Mouse (Mus musculus) right cerebral cortex, postnatal 36 days (tissue): ENCODE results near the gene Mtg1.
"Not testable (repeated sequence)": the region's sequence is repeated elsewhere in the genome, so short reads cannot be mapped to it uniquely, and the experiment has no call there.

Experiments
- DNase-seq, 2 experiments: peaks; one replicate each; pipeline ENCODE4 v3.0.0; 2022; ENCODE audit warnings: low spot score in 2 of 2, mixed read lengths in 1 of 2

Gene Mtg1

DNA sequence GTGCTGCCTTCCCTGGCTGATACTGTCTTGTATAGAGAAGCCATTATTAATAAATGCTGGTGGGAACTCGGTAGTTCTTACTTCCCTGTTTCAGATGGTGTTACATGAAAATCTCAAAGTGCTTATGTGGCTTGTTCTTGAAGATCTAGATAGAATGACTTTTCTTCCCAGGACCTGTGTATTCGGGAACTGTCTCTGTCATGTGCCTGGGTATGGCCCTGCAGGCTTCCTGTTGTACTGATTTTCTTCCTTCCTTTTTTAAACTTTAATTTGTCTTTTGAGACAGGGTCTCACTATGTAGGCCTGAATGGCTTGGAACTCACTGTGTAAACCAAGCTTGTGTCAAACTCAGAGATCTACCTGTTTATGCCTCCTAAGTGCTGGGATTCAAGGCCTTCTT, 9.5 kb upstream of the Mtg1 start:
- DNase-seq = no peak

DNA sequence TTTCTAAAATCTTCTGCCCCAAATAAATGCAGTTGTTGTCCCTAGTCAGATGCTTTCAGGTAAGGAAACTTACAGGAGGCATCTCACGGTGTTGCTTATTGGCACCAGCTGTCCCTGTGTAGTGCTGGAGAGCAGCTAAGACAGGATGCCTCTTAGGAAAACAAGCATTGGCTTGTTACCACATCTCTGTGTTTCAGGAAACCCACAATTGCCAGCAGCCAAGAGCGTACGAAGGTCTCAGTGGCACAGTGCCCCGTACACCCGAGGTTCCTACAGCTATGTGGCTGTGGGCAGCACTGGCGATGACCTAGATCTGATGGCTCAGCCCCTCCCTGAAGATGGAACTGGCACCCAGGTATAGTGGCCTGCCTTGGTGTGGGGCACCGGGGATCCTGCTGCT, 5.2 kb upstream of the Mtg1 start:
- DNase-seq = not testable (repeated sequence)

DNA sequence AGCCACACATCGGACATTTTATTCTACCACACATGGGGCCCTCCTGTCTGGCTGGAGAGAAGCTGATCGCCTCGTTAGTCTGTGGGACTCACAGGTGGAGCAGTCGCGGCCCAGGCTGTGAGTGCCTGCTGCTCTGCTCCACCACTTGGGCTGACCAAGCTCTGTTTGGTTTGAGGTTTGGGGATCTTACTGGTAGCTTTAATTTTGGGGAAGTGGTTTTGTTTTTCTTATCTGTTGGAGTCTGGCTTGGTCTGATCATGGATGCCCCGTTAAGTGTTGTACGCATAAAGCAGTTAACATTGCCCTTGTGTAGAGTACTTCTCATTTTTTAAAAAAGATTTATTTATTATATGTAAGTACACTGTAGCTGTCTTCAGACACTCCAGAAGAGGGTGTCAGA, 3.3 kb upstream of the Mtg1 start:
- DNase-seq = not testable (repeated sequence)

DNA sequence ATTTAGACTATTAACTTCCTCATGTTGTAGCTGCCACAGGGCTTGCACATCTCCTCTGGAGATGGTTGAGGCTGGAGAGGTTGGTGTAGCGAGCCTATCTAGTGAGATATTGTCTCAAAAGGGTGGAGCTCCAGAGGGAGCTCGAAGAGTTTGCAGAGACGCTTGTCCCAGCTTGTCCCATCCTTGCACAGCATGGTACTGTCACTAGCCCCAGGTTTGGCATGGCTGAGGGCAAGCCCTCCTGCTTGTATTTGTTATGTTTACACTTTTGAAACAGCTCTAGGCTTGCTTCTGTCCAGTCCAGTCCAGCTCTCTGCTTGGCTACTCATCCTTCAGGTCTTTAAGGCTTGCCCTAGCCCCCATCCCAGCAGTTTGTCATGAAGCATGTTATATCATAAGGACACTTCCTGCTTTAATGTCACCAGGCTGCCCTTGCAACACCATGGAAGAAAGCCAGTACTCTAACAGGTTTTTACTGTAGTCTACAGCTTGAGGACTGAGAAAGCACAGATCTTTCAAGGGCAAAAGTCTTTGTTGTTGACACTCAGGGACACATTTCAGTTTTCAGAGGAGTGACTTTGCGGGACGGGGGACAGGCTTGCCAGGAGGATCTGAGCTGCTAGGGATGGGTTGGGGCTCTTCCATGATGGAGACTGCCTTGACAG, 2.1 kb upstream of the Mtg1 start:
- no peak for DNase-seq

DNA sequence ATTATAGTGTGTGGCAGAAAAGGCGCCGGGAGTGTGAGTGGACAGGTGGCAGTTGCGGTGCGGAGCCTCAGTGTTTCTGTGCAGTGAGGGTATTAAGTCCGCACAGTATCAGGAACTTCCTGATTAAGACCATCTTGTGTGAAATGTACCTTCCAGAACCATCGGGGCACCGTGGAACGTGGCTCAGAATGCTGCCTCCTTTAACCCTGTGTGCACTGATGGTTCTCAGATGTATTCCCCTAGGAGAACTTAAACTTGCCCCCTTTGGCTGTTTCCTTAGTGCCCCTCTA, 602 bp downstream of the Mtg1 start:
- no peak for DNase-seq

DNA sequence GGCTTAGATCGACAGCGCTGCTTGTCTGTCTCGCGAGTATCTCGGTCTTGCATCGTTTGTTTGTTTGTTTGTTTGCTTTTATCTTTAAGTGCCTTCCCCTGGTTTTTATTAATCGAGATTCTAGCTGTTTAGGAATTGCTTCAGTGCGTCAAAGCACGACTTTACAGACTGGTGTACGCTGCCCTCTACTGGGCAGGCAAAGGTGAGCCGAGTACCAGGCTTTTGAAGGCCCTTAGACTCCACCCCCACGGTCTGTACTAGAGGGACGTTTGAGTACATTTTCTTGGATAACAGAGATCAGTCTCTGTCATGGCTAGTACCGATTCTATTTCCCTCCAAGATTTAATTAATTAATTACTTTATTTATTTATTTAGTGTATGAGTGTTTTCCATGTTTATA, 4.0 kb downstream of the Mtg1 start:
- no peak for DNase-seq

DNA sequence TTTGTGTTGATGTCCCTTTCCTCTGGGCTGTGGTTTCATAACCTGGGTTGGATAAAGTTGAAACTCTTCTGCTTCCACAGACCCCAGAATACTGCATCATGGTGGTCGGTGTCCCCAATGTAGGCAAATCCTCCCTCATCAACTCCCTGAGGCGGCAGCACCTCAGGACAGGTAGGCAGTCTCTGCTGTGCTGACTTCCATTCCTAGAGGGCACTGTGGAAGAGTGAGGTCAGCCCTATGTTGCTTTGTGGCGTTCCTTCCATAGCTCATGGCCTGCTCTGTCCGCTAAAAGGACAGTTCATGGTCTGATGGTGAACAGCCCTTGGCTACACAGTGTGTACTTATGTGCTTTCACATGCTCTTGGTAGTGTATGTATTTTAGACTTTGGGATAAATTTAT, 7.2 kb downstream of the Mtg1 start:
- DNase-seq = no peak

DNA sequence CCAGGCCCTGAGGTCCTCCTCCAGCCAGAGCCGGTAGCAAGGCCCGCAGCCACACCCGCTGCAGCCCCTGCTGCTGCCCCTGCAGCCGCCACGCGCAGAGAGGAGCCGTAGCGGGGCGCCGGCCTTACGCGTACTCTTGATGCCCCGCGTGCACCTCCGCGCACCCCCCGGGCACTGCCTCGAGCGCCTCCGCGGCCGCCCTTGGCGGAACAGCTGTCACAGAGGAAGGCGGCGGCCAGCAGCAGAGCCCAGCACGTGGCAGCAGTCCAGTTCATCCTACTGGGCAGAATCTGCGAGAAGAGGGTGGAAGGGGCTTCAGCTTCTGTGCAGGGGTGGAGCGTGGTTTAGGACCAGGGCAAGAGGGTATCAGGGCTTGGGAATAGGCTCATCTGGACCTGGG, 16.0 kb downstream of the Mtg1 start:
- no peak for DNase-seq

DNA sequence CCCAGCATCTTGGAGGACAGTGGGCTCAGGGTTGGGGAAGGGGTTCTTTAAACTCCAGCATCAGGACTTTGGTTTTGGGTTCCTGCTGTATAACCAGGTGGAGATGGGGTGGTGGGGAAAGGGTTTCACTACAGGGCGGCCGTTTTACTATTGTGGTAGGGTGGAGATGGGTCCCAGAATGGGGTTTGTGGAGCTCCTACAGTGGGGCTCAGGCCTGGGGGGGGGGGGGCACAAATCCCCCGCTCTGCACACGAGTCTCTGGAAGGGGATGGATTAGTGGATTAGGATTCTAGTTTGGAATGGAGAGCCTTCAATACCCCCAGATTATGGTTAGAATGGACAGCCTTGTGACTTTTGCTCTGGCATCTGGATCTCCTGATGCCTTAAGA, 16.5 kb downstream of the Mtg1 start:
- DNase-seq = no peak

DNA sequence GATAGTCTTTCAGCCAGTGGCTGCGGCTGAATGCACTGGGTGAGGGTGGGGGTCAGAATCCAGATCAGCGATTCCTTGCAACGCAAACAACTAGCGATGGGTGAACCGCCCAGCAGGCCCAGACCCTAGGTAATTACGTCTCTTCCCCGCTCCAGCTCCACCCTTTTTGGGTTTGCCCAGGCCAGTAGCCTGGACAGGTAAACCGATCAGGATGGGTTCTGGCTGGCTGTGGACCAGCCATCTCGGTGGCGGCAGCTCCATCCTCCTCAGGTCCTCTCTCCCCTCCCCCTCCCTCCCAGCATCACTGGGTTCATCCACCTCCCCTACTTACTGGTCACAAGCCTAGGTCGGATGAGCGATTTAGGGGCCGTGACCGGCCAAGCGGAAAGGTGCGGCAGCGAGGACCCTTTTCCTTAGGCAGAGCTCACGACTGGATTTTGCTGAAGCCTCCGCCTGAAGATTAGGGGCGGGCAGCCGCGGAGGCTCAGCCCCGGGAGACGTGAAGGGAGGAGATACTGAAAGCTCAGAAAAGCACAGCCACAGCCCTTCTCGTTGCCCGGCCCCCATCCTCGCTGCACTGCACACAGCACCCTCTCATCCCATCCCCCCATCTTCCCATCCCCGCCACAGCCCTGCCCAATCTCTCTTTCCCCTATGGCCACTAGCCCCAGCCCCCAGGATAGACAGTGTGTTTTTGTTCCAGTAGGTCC, 17.0 kb downstream of the Mtg1 start, which contains the start of gene Sprn:
Gene Sprn, minus strand, starts transcription at position 660 of the 710 bp plus-strand sequence.
- DNase-seq = peak; percentile 79 to 81

DNA sequence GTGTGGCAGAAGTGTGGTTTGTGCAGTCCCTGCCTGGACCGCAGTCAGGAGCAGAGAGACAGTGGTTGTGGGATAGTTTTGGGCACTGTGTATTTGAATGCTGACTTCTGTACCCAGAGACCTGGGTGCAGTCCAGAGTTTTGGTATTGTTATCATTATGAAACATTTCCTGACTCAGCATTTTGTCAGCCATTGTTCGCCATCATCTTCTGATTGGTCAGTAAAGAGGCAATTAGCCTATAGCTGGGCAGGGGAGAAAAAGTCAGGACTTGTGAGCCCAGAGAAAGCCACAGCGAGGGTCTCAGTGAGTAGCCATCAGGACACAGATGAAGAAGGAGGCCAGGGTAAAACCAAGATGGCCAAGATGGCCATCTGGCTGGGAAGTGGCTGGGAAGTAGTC, 23.0 kb downstream of the Mtg1 start:
- DNase-seq = no peak

DNA sequence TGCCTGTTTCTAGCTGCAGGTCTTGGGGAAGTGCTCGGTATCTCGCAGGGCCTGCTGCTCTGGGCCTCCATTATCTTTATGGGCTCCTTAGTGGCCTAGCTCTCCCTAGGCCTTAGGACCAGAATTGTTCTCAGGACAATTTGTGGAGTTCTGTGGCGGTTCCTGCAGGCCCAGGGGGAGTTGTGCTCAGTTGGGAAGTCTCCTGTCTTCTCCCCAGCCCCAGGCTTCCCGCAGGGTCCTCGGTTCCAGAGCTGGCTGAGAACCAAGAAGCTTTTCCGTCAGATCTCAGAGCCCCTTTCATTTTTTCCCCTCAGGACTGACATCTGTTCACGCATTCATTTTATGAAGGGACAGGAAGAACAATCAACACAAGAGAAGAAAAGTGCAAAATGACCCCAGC, 27.3 kb downstream of the Mtg1 start, which contains the start of gene Olfr522:
Gene Olfr522, minus strand, starts transcription at position 101 of the 400 bp plus-strand sequence.
- no peak for DNase-seq

DNA sequence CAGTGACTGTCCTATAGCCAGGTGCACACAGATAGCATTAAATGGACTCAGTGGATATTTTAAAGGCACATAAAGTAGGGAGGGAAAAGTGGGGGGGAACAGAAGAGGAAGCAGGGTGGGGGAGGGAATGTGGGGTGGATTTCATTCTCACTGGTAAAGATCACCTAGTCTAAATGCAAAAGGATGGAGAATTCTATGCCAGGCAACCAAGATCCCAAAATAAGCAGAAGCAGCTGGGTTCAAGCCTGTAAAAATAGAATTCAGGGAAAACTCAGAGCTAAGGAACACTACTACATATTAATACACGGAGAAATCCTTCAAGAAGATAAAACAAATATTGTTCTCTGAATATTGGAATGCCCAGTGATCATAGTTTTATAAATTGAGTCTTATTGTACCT, 30.6 kb downstream of the Mtg1 start:
- DNase-seq = no peak

DNA sequence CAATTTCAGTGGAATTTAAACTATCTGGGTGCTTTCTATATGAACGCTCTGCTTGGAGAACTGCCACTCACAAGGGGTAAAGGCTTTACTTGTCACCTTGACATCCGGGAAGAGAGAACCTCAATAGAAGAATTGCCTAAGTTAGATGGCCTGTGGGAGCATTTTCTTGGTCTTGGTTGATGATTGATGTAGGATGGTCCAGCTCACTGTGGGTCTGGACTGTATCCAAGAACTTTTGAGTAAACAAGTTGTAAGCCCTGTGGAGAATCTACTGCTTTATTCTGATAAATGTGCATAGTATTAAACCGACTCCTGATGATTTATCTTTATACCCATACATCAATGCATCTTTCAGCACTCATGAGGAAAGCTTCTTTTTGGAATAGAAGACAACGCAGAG, 32.0 kb downstream of the Mtg1 start:
- DNase-seq = no peak

DNA sequence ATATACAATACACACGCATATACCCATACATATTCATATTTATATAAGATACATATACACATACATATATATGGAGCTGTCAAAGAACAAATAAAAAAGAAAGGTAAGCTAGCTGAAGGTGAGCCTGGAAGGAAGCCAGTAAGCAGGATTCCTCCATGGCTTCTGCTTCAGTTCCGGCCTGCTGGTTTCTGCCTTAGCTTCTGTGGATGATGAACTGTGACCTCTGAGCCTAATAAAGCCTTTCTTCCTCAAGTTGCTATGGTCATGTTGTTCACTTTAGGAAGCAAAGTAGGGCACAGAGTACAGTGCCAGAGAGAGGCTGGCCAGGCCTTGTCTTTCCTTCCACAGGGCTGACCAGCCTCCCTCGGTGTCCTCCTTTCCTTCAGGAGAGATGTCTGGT, 33.5 kb downstream of the Mtg1 start:
- no peak for DNase-seq

DNA sequence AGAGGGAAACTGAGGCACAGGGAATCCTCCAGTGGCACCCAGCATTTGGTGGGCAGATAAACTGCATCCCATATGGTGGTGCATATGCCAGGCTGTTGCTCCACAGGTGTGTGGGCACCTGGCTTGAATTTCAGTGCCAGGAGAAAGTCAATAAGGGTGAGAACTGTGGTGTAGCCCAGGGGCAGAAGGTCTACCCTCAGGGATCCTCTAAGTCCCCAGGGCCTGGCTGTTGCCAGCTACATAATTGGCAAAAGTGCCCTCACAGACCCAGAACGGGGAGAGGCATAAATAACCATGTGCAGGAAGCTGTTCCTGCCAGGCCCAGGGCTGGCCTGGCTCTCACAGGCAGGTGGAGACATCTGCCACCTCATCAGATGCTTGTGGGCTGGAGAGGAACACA, 35.6 kb downstream of the Mtg1 start, which contains the start of gene Olfr523:
Gene Olfr523, plus strand, starts transcription at position 282 of the 400 bp plus-strand sequence.
- DNase-seq = no peak

DNA sequence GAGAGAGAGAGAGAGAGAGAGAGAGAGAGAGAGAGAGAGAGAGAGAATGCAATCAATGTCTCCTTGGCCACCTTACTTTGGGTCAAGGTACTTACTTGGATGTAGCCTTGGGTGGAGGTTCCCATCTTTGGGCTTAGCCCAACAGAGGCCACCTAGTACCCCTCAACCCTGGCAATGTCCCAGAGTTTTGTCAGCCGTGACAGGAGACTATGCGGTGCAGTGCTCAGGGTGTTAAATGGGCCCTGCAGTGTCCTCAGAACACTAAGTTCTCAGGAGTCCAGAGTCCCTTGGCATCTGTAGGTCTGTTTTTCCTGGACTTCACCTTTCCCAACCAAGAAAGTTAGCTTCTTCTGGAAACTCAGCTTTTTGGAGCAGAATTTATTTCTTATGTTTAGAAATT, 41.8 kb downstream of the Mtg1 start:
- no peak for DNase-seq

DNA sequence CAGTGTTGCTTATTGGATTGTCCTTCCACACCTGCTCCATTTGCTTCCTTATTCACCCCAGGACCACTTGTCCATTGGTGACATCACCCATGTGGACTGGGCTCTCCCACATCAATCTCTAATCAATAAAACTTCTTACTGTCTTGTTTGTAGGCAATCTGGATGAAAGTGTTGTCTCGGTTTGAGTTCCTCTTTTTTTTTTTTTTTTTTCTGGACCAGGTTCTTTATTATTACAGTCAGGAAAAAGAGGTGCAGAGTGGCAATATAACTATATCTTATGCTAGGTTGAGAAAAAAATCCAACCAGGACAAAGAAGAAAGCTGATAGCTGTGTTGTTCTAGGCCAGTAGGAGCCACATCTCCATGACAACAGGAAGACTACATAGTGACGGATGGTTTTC, 43.3 kb downstream of the Mtg1 start:
- no peak for DNase-seq

DNA sequence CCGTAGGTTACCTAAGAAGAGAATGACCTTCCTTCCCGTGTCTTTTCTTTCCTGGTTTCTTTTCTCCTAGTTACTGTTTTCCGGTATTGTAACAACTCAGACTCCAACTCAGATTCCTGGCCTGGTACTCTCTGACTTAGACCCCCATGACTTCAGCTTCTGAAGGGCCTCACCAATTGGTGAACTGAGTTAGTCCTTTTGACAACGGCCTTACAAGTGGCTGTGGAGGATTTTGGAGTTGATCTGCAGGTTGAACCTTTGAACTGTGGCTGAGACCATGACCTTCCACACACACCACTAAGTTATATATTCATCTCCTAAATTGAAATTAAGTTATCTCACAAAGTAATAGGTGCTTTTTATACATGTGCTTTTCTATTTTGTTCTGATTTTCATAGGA, 46.8 kb downstream of the Mtg1 start:
- DNase-seq = no peak

DNA sequence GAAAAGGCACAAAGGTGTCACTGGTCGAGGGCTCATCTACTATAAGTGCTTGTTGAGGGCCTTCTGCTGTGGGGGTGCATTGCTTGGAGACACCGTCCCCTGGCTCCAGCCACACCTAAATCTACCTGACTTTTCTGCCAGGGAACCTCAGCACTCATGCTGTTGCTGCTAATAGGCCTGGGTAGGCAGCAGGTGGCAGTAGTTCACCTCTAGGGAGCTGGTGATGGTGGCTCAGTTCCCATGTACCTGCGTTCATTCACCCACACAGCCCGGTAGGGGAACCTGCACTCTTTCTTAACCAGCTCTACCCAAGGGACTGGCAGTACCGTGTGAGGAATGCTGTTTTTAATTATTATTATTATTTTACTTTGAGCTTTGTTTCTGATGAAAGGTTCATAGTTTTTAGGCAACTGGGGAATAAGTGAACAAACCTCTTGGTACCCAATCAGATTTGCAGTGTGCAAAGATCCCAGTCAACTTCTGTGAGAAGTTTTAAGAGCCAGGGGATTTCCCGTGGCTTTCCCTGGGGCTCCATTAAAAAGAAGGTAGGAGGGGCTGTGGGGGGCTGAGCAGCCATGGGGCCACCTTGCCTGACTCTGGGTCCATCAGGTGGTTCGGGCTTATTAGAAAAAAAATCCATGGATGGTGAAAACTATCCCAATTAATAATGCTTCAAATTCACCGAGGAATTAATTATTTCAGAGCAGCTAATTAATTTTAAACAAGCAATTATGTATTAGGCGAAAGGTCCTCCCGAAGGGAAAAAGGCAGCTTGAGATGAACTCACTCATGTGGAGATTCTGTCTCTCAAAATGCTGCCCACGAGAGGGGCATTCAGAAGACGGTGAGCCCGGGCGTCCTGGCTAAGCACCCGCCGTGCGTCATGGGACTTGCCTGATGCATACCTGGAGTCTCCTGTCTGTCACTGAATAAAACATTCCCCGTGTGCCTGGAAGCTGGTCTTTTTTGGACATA, 49.6 kb downstream of the Mtg1 start:
- no peak for DNase-seq

DNA sequence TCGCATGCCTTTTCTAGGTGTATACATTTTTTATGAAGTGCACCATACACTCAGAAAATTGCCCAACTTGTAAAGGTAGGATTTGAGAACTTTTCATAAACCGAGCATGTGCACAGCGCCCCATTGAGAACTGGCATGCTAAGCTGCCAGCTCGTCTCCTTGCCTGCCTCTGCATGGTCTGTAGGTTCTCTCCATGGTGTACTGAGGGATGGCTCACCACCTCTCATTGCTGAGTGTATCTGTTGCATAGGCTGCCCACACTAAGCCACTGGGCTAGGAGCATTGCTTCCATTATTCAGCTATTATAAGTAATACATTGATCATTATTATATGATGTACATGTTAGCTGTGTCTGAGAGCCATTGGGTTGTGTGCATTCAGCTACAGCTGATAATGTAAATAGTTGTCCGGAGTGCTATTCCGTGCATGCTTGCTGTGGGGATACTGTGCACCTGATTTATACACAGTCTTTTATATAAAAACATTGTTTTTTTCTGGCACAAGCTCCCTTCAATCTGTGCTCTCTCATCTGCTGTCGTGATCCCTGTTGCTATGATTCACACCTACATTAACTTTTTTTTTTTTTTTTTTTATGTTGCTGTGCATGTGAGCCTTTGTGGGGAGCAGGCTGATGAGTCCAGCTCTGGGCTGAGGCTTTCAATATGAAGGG, 50.5 kb downstream of the Mtg1 start:
- no peak for DNase-seq
